Mouse (Mus musculus): ENCODE measurements around the gene Prrx2. TPM values are rescaled to one million over a fixed set of nuclear protein-coding genes. Genes with fewer than 3 reads are reported as not detected.

Gene Prrx2
- polyA plus RNA-seq, 1 experiment from 2014 or later, result 3.0 TPM

GRCm38 (mm10) chr2:30826825-30827748 lies 7.7 kb upstream of the Prrx2 start:
- H3K27me3 ChIP-seq, result no peaks in the 10 kb centered on the region
- H3K4me1 ChIP-seq (replicated peaks), result peaks cover 37% of the 10 kb centered on the region
- 36% methylated on average over 26 of the region's 26 CpGs for WGBS
- peak overlapping the region; percentile 97 for H3K9ac ChIP-seq
- ATAC-seq (ENCODE audit: low FRiP score), result no peak
- H3K9me3 ChIP-seq, result no peaks in the 10 kb centered on the region
- peak overlapping the region; percentile 80 for H3K27ac ChIP-seq
- H3K4me3 ChIP-seq, result peak overlapping the region; percentile 99
- H3K36me3 ChIP-seq, result peaks cover 48% of the 10 kb centered on the region
- peak overlapping the region; percentile 97 for H3K4me2 ChIP-seq

GRCm38 (mm10) chr2:30827749-30828475 lies 6.9 kb upstream of the Prrx2 start:
- peak; percentile 81 for ATAC-seq (ENCODE audit: low FRiP score)
- peak overlapping the region; percentile 97 for H3K4me2 ChIP-seq
- no peaks in the 10 kb centered on the region for H3K9me3 ChIP-seq
- peak overlapping the region; percentile 99 for H3K4me3 ChIP-seq
- peak overlapping the region; percentile 80 for H3K27ac ChIP-seq
- peaks cover 40% of the 10 kb centered on the region for H3K36me3 ChIP-seq
- under 1% methylated on average over 63 of the region's 63 CpGs for WGBS
- H3K27me3 ChIP-seq, result no peaks in the 10 kb centered on the region
- peak overlapping the region; percentile 97 for H3K9ac ChIP-seq
- peaks cover 30% of the 10 kb centered on the region for H3K4me1 ChIP-seq (replicated peaks)

- no peak overlapping the region for H3K4me2 ChIP-seq
- H3K4me3 ChIP-seq, result no peak overlapping the region
- H3K4me1 ChIP-seq (replicated peaks), result peaks cover 30% of the 10 kb centered on the region
- peaks cover 26% of the 10 kb centered on the region for H3K36me3 ChIP-seq
- no peak overlapping the region for H3K9ac ChIP-seq
- H3K27ac ChIP-seq, result no peak overlapping the region
- H3K27me3 ChIP-seq, result no peaks in the 10 kb centered on the region
- H3K9me3 ChIP-seq, result no peaks in the 10 kb centered on the region
- no peak for ATAC-seq (ENCODE audit: low FRiP score)
- WGBS, result 37% methylated on average over 5 of the region's 5 CpGs
These were observed 5.5 kb upstream of the Prrx2 start for GRCm38 (mm10) chr2:30829315-30829714.

- peaks cover 30% of the 10 kb centered on the region for H3K4me1 ChIP-seq (replicated peaks)
- H3K36me3 ChIP-seq, result peaks cover 16% of the 10 kb centered on the region
- WGBS, result 20% methylated on average over 4 of the region's 4 CpGs
- ATAC-seq (ENCODE audit: low FRiP score), result no peak
- no peak within 1 kb of the TSS for H3K4me2 ChIP-seq
- no peaks in the 10 kb centered on the region for H3K27me3 ChIP-seq
- H3K9me3 ChIP-seq, result no peaks in the 10 kb centered on the region
- H3K4me3 ChIP-seq, result no peak within 1 kb of the TSS
- no peak within 1 kb of the TSS; the same call in 1 of the 2 replicates for H3K9ac ChIP-seq
- no peak within 1 kb of the TSS for H3K27ac ChIP-seq
These were observed 4.4 kb upstream of the Prrx2 start, which contains the start of gene Asb6 for GRCm38 (mm10) chr2:30830283-30830795. Asb6 (minus strand) TSS chr2:30830333.

GRCm38 (mm10) chr2:30833644-30834043 lies 1.1 kb upstream of the Prrx2 start:
- peak overlapping the region; percentile 53 for H3K27ac ChIP-seq
- WGBS, result 40% methylated on average over 5 of the region's 5 CpGs
- H3K4me3 ChIP-seq, result no peak overlapping the region
- H3K9me3 ChIP-seq, result no peaks in the 10 kb centered on the region
- peaks cover 26% of the 10 kb centered on the region for H3K4me1 ChIP-seq (replicated peaks)
- H3K9ac ChIP-seq, result no peak overlapping the region; the same call in 1 of the 2 replicates
- ATAC-seq (ENCODE audit: low FRiP score), result no peak
- H3K27me3 ChIP-seq, result no peaks in the 10 kb centered on the region
- no peak overlapping the region for H3K4me2 ChIP-seq
- H3K36me3 ChIP-seq, result no peaks in the 10 kb centered on the region

GRCm38 (mm10) chr2:30836238-30836990 lies 1.6 kb downstream of the Prrx2 start:
- no peaks in the 10 kb centered on the region for H3K9me3 ChIP-seq
- no peak overlapping the region for H3K27ac ChIP-seq
- no peak overlapping the region for H3K4me3 ChIP-seq
- H3K4me1 ChIP-seq (replicated peaks), result peaks cover 26% of the 10 kb centered on the region
- 0 out of 2 replicates have a peak overlapping the region, but pooled peaks have one; percentile 13 for H3K9ac ChIP-seq
- ATAC-seq (ENCODE audit: low FRiP score), result no peak
- no peaks in the 10 kb centered on the region for H3K36me3 ChIP-seq
- 10% methylated on average over 21 of the region's 21 CpGs for WGBS
- H3K27me3 ChIP-seq, result 0 out of 2 replicates have a peak, but pooled peaks cover under 1% of the 10 kb centered on the region
- peak overlapping the region; percentile 10; the same call in 1 of the 2 replicates for H3K4me2 ChIP-seq

- H3K27me3 ChIP-seq, result peaks cover 54% of the 10 kb centered on the region
- WGBS, result 64% methylated on average over 10 of the region's 10 CpGs
- no peak for ATAC-seq (ENCODE audit: low FRiP score)
These were observed 7.8 kb downstream of the Prrx2 start for GRCm38 (mm10) chr2:30842615-30843014.

GRCm38 (mm10) chr2:30845152-30846070 lies 10.6 kb downstream of the Prrx2 start:
- H3K27ac ChIP-seq, result no peak overlapping the region
- H3K27me3 ChIP-seq, result peaks cover 54% of the 10 kb centered on the region
- under 1% methylated on average over 75 of the region's 80 CpGs for WGBS
- no peaks in the 10 kb centered on the region for H3K36me3 ChIP-seq
- H3K4me3 ChIP-seq, result peak overlapping the region; percentile 47
- H3K4me1 ChIP-seq (replicated peaks), result peaks cover 16% of the 10 kb centered on the region
- no peaks in the 10 kb centered on the region for H3K9me3 ChIP-seq
- no peak for ATAC-seq (ENCODE audit: low FRiP score)
- H3K9ac ChIP-seq, result peak overlapping the region; percentile 69
- peak overlapping the region; percentile 80 for H3K4me2 ChIP-seq

More at GRCm38 (mm10) chr2:30842615-30843014, 7.8 kb downstream of the Prrx2 start:
- Histone ChIP-seq H3K4me2 (no peak overlapping the region), H3K9ac (peak overlapping the region; percentile 13; the same call in 1 of the 2 replicates), H3K27ac (no peak overlapping the region), H3K4me3 (no peak overlapping the region), H3K4me1 (replicated peaks) (peaks cover 16% of the 10 kb centered on the region), H3K9me3 (no peaks in the 10 kb centered on the region), H3K36me3 (no peaks in the 10 kb centered on the region)

GRCm38 (mm10) chr2:30846236-30846635 lies 11.5 kb downstream of the Prrx2 start:
- Histone ChIP-seq H3K4me2 (peak overlapping the region; percentile 80), H3K36me3 (no peaks in the 10 kb centered on the region), H3K27ac (no peak overlapping the region), H3K27me3 (peaks cover 54% of the 10 kb centered on the region), H3K9ac (no peak overlapping the region), H3K4me1 (replicated peaks) (peaks cover 18% of the 10 kb centered on the region), H3K9me3 (no peaks in the 10 kb centered on the region), H3K4me3 (no peak overlapping the region; the same call in 1 of the 2 replicates)
- no peak for ATAC-seq (ENCODE audit: low FRiP score)
- WGBS, result 87% methylated on average over 8 of the region's 8 CpGs

GRCm38 (mm10) chr2:30846723-30847122 lies 12.0 kb downstream of the Prrx2 start:
- H3K9ac ChIP-seq, result no peak overlapping the region
- H3K36me3 ChIP-seq, result no peaks in the 10 kb centered on the region
- H3K27ac ChIP-seq, result no peak overlapping the region
- peaks cover 18% of the 10 kb centered on the region for H3K4me1 ChIP-seq (replicated peaks)
- H3K4me2 ChIP-seq, result peak overlapping the region; percentile 17; the same call in 1 of the 2 replicates
- WGBS, result 27% methylated on average over 6 of the region's 6 CpGs
- no peaks in the 10 kb centered on the region for H3K9me3 ChIP-seq
- peaks cover 50% of the 10 kb centered on the region for H3K27me3 ChIP-seq
- no peak overlapping the region for H3K4me3 ChIP-seq
- no peak for ATAC-seq (ENCODE audit: low FRiP score)

- no peak overlapping the region for H3K4me3 ChIP-seq
- no peak overlapping the region for H3K4me2 ChIP-seq
- H3K9me3 ChIP-seq, result no peaks in the 10 kb centered on the region
- H3K27ac ChIP-seq, result no peak overlapping the region
- WGBS, result 58% methylated on average over 8 of the region's 8 CpGs
- H3K36me3 ChIP-seq, result no peaks in the 10 kb centered on the region
- H3K27me3 ChIP-seq, result peaks cover 41% of the 10 kb centered on the region
- H3K4me1 ChIP-seq (replicated peaks), result peaks cover 31% of the 10 kb centered on the region
- no peak overlapping the region for H3K9ac ChIP-seq
- ATAC-seq (ENCODE audit: low FRiP score), result no peak
These were observed 13.4 kb downstream of the Prrx2 start for GRCm38 (mm10) chr2:30848184-30848583.
